Mouse (Mus musculus) erythroblast, embryonic 14.5 days (primary cell): ENCODE data around the gene Atp8b2. TPM values are rescaled to one million over a fixed set of nuclear protein-coding genes. Genes with fewer than 3 reads are reported as not detected.

Source experiments
- H3K27me3 ChIP-seq: 2 replicates; pipeline ENCODE4 v1.6.1; 2012; ENCODE audit warnings: inconsistent platforms; ENCODE audit not compliant: control insufficient read depth
- H3K36me3 ChIP-seq: 2 replicates; pipeline ENCODE4 v1.6.1; 2012; ENCODE audit warnings: mild to moderate bottlenecking, inconsistent platforms; ENCODE audit not compliant: control insufficient read depth
- H3K4me1 ChIP-seq: 2 replicates; pipeline ENCODE4 v1.6.1; 2012; ENCODE audit warnings: inconsistent platforms; ENCODE audit not compliant: control insufficient read depth
- H3K4me3 ChIP-seq: replicated peaks from 2 replicates; pipeline ENCODE3; 2012; ENCODE audit warnings: moderate library complexity, mild to moderate bottlenecking, inconsistent platforms
- H3K9me3 ChIP-seq: 2 replicates; pipeline ENCODE4 v1.6.1; 2012; ENCODE audit warnings: low read length, inconsistent platforms, mixed read lengths; ENCODE audit not compliant: control insufficient read depth
- GATA1 ChIP-seq: IDR thresholded peaks from 2 replicates; pipeline ENCODE4 v1.6.1; 2012; ENCODE audit warnings: low read length, inconsistent platforms, mixed read lengths
- TAL1 ChIP-seq: IDR thresholded peaks from 3 replicates; pipeline ENCODE4 v1.6.1; 2012; ENCODE audit warnings: low read length, inconsistent platforms, mixed read lengths
- polyA plus RNA-seq: library from polyadenylated mRNA; stranded (reverse); fragments of >175 nt; gene quantifications from 2 replicates; pipeline ENCODE4 v1.2.3, GENCODE M21; 2012

Gene Atp8b2
- polyA plus RNA-seq, 1 experiment, result 0.03 TPM

- Histone ChIP-seq H3K36me3 (peaks cover 8% of the 10 kb centered on the region; the same call in 1 of the 2 replicates), H3K4me1 (no peaks in the 10 kb centered on the region), H3K9me3 (no peaks in the 10 kb centered on the region), H3K4me3 (no peak overlapping the region), H3K27me3 (no peaks in the 10 kb centered on the region)
- TF ChIP-seq TAL1 (no peak), GATA1 (no peak)
These were observed 18.3 kb downstream of the Atp8b2 start for GRCm38 (mm10) chr3:89945026-89945425.

DNA sequence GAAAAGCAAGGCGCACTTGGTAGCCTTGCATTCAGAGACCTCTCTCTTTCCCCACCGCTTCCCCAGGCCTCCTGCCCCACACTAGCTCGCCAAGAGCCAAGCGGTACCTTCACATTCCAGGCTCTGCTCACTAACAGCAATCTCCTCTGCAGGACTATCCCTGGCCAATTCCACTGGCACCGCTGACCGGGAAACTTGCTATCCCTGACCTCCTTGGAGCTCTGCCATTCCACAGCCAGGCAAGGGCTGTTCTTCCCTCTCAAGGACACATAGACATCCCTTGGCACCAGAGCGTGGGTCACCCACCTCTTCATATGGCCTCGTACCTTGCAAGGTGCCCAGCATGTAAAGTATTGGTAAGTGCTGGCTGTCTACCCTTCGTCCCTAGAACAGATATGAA, 20.4 kb downstream of the Atp8b2 start:
- H3K4me3 ChIP-seq, result no peak overlapping the region
- H3K9me3 ChIP-seq, result no peaks in the 10 kb centered on the region
- no peaks in the 10 kb centered on the region for H3K4me1 ChIP-seq
- TF ChIP-seq GATA1 (no peak), TAL1 (no peak)
- peaks cover 5% of the 10 kb centered on the region; the same call in 1 of the 2 replicates for H3K36me3 ChIP-seq
- no peaks in the 10 kb centered on the region for H3K27me3 ChIP-seq

DNA sequence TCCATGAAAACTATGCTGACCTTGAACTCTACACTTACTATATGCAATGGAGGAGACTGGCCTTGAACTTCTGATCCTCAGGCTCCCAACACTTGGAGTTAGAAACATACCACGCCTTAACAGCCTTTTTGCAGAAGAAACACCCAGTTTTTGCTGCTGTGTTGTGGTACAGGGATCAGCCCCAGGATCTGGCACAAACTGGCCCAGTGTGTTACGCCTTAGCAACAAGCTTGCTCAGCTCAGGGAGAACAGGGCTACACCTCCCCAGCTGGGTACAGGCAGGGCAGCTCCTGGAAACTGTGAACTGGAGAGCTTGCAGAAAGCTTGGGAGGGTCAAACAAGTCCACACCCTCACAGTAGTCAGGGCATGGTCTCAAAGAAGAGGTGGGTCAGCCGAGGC, 26.8 kb downstream of the Atp8b2 start:
- H3K4me3 ChIP-seq, result no peak overlapping the region
- no peaks in the 10 kb centered on the region for H3K4me1 ChIP-seq
- H3K36me3 ChIP-seq, result no peaks in the 10 kb centered on the region; the same call in 1 of the 2 replicates
- TF ChIP-seq GATA1 (no peak), TAL1 (no peak)
- no peaks in the 10 kb centered on the region for H3K27me3 ChIP-seq
- no peaks in the 10 kb centered on the region for H3K9me3 ChIP-seq

GRCm38 (mm10) chr3:89932925-89933324, 30.4 kb downstream of the Atp8b2 start:
- Histone ChIP-seq H3K36me3 (no peaks in the 10 kb centered on the region), H3K4me1 (no peaks in the 10 kb centered on the region), H3K4me3 (no peak overlapping the region), H3K27me3 (peaks cover 3% of the 10 kb centered on the region; the same call in 1 of the 2 replicates), H3K9me3 (no peaks in the 10 kb centered on the region)
- TF ChIP-seq GATA1 (no peak), TAL1 (no peak)

- 0 out of 2 replicates have a peak, but pooled peaks cover 3% of the 10 kb centered on the region for H3K9me3 ChIP-seq
- no peaks in the 10 kb centered on the region for H3K36me3 ChIP-seq
- H3K27me3 ChIP-seq, result peaks cover 3% of the 10 kb centered on the region; the same call in 1 of the 2 replicates
- TF ChIP-seq TAL1, result no peak
- no peak for TF ChIP-seq GATA1
- no peak overlapping the region for H3K4me3 ChIP-seq
- no peaks in the 10 kb centered on the region for H3K4me1 ChIP-seq
These were observed 34.4 kb downstream of the Atp8b2 start for GRCm38 (mm10) chr3:89928956-89929355.

- Histone ChIP-seq H3K9me3 (0 out of 2 replicates have a peak, but pooled peaks cover 3% of the 10 kb centered on the region), H3K4me1 (no peaks in the 10 kb centered on the region), H3K27me3 (peaks cover 3% of the 10 kb centered on the region; the same call in 1 of the 2 replicates), H3K4me3 (no peak overlapping the region), H3K36me3 (no peaks in the 10 kb centered on the region)
- TF ChIP-seq GATA1 (no peak), TAL1 (no peak)
These were observed 36.9 kb downstream of the Atp8b2 start for GRCm38 (mm10) chr3:89926440-89926839.

DNA sequence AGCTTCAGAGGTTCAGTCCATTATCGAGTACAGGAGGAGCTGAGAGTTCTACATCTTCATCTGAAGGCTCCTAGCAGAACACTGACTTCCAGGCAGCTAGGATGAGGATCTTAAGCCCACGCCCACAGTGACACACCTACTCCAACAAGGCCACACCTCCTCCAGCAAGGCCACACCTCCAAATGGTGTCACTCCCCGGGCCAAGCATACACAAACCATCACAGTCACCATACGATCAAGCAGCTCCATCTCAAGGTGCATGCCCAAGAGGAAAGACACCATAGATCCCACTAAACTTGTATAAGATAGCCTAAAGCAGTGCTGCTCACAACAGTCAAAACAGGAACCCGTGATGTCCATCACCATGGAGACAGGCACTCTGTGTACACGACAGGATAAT, 42.6 kb downstream of the Atp8b2 start:
- H3K27me3 ChIP-seq, result peaks cover 7% of the 10 kb centered on the region
- no peaks in the 10 kb centered on the region for H3K36me3 ChIP-seq
- TF ChIP-seq TAL1, result no peak
- no peak overlapping the region for H3K4me3 ChIP-seq
- H3K4me1 ChIP-seq, result peaks cover 5% of the 10 kb centered on the region
- H3K9me3 ChIP-seq, result no peaks in the 10 kb centered on the region

GRCm38 (mm10) chr3:89917408-89917807, 45.9 kb downstream of the Atp8b2 start:
- Histone ChIP-seq H3K36me3 (no peaks in the 10 kb centered on the region), H3K4me3 (no peak overlapping the region), H3K27me3 (peaks cover 40% of the 10 kb centered on the region), H3K4me1 (peaks cover 13% of the 10 kb centered on the region), H3K9me3 (peaks cover 4% of the 10 kb centered on the region; the same call in 1 of the 2 replicates)
- TF ChIP-seq GATA1 (no peak), TAL1 (no peak)

GRCm38 (mm10) chr3:89916622-89917021, 46.7 kb downstream of the Atp8b2 start:
- Histone ChIP-seq H3K36me3 (no peaks in the 10 kb centered on the region), H3K4me3 (no peak overlapping the region), H3K4me1 (peaks cover 13% of the 10 kb centered on the region), H3K27me3 (peaks cover 48% of the 10 kb centered on the region), H3K9me3 (peaks cover 4% of the 10 kb centered on the region; the same call in 1 of the 2 replicates)
- TF ChIP-seq TAL1, result no peak

DNA sequence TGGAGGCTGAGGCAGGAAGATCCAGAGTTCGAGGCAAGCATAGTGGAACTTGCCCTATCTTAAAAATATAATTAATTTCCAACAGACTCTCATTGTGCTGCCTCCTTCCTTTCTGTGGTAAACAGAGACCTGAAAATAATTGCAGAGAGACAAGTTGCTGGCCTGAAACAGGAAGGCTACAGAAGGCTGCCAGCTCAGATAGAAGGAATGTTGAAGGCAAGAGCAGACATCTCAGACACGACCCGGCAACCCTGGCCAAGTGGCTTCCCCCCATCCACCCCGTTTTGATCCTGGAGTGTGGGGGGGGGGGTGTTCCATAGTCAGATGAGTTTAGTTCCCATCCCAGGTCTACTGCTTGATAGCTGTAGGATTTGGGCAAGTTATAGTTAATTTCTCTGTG, 48.6 kb downstream of the Atp8b2 start:
- peaks cover 9% of the 10 kb centered on the region for H3K4me1 ChIP-seq
- peaks cover 67% of the 10 kb centered on the region for H3K27me3 ChIP-seq

More for the DNA sequence above, 48.6 kb downstream of the Atp8b2 start:
- no peak for TF ChIP-seq TAL1
- no peak for TF ChIP-seq GATA1
- H3K4me3 ChIP-seq, result no peak overlapping the region
- H3K9me3 ChIP-seq, result peaks cover 4% of the 10 kb centered on the region; the same call in 1 of the 2 replicates
- H3K36me3 ChIP-seq, result no peaks in the 10 kb centered on the region
